Mouse (Mus musculus) adrenal gland, postnatal 0 days (tissue): ENCODE measurements around the gene Rhox4a2. TPM values are rescaled to one million over a fixed set of nuclear protein-coding genes. Genes with fewer than 3 reads are reported as not detected.

Source experiments
- polyA plus RNA-seq: library from polyadenylated mRNA; unstranded; fragments of >200 nt; fragmentation: Nextera tagmentation; extraction: Ambion mirVana; gene quantifications from 2 replicates; pipeline ENCODE4 v1.2.1, GENCODE M21; 2015

The Rhox4a2 gene
- not detected in 2 replicates for polyA plus RNA-seq

GRCm38 (mm10) chrX:37390548-37390947, at the start of gene Rhox4a2:
Gene Rhox4a2 (plus strand): TSS chrX:37390848.

DNA sequence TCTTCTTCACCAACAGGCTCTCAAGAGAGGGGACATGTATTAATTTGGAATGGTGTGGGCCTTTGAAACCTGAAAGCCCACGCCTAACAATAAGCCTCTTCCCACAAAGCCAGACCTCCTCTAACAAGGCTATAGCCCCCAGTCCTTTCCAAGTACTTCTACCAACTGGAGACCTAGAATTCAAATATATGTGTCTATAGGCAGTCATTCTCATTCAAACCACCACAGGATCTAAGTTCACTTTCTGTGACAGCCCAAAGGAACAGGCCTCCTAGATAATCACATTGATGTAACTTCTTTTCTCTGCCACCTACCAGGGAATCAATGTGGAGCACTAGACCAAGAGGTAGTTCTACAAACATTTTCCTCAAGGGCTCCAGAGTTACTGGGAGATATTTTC, 10.9 kb upstream of the Rhox4a2 start, which contains the start of gene Rhox3a2:
Rhox3a2 (plus strand) TSS at position 301 of the 400 bp plus-strand sequence.

GRCm38 (mm10) chrX:37411767-37412166, 21.1 kb downstream of the Rhox4a2 start, which contains the start of gene Rhox2b:
Gene Rhox2b (plus strand): TSS chrX:37412067.

DNA sequence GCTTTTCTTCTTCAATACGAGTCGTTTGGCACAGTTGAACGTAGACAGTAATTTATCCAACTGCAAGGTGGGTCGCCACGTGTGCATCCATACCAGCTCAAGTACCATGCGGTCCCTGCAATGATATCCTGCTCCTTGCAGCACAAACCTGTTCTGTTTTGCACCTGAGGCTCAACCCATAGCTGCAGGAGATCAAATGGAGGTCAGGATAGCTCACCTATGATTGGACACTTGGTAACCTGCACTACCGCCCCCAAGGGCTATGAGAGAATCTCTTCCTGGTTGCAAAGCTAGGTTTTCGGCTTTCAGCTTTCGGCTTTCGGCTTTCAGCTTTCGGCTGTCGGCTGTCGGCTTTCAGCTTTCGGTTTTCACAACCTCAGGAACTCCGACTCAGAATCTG, 41.5 kb downstream of the Rhox4a2 start, which contains the start of gene Rhox4b:
Rhox4b (plus strand) TSS at position 301 of the 400 bp plus-strand sequence.

Other genes with a start within 250 kb of the Rhox4a2 start
- 0.16 TPM in 1 of 2 replicates, not detected in the other for gene Akap14, start 222.0 kb upstream of the Rhox4a2 start, polyA plus RNA-seq
- 789 and 799 TPM in 2 replicates for gene Ndufa1, start 199.7 kb upstream of the Rhox4a2 start, polyA plus RNA-seq
- gene Rnf113a1, start 199.6 kb upstream of the Rhox4a2 start, polyA plus RNA-seq = 8.5 and 9.6 TPM in 2 replicates
- gene Gm9, start 179.8 kb upstream of the Rhox4a2 start, polyA plus RNA-seq = not detected in 2 replicates
- gene Rhox1, start 168.6 kb upstream of the Rhox4a2 start, polyA plus RNA-seq = not detected in 2 replicates
- gene Rhox2a, start 145.9 kb upstream of the Rhox4a2 start, polyA plus RNA-seq = not detected in 2 replicates
- not detected in 2 replicates for gene Rhox3a, start 140.9 kb upstream of the Rhox4a2 start, polyA plus RNA-seq
- not detected in 2 replicates for gene Rhox4a, start 125.5 kb upstream of the Rhox4a2 start, polyA plus RNA-seq
- gene Rhox3a2, start 10.8 kb upstream of the Rhox4a2 start, polyA plus RNA-seq = not detected in 2 replicates
- not detected in 2 replicates for gene Rhox2b, start 21.2 kb downstream of the Rhox4a2 start, polyA plus RNA-seq
- not detected in 2 replicates for gene Rhox4b, start 41.6 kb downstream of the Rhox4a2 start, polyA plus RNA-seq
- gene Rhox2c, start 62.8 kb downstream of the Rhox4a2 start, polyA plus RNA-seq = not detected in 2 replicates
- gene Rhox3c, start 67.7 kb downstream of the Rhox4a2 start, polyA plus RNA-seq = not detected in 2 replicates
- not detected in 2 replicates for gene Rhox4c, start 89.5 kb downstream of the Rhox4a2 start, polyA plus RNA-seq
- not detected in 2 replicates for gene Rhox2d, start 102.6 kb downstream of the Rhox4a2 start, polyA plus RNA-seq
- not detected in 2 replicates for gene Rhox4d, start 123.5 kb downstream of the Rhox4a2 start, polyA plus RNA-seq
- gene Rhox2e, start 139.6 kb downstream of the Rhox4a2 start, polyA plus RNA-seq = not detected in 2 replicates
- gene Rhox3e, start 151.2 kb downstream of the Rhox4a2 start, polyA plus RNA-seq = not detected in 2 replicates
- not detected in 2 replicates for gene Rhox4e, start 166.6 kb downstream of the Rhox4a2 start, polyA plus RNA-seq
- not detected in 2 replicates for gene Rhox2f, start 180.6 kb downstream of the Rhox4a2 start, polyA plus RNA-seq
- gene Rhox3f, start 190.1 kb downstream of the Rhox4a2 start, polyA plus RNA-seq = not detected in 2 replicates
- not detected in 2 replicates for gene Rhox4f, start 216.9 kb downstream of the Rhox4a2 start, polyA plus RNA-seq
- gene Rhox3g, start 237.8 kb downstream of the Rhox4a2 start, polyA plus RNA-seq = not detected in 2 replicates